ENCODE assay signal across 37 mouse cellular contexts in genomic region chr2:144032664-144033063, GRCm38 (mm10). TPM values are rescaled to one million over a fixed set of nuclear protein-coding genes. Genes with fewer than 3 reads are reported as not detected.
"Had no signal": no experiment of that assay in that cellular context is flagged by ENCODE, and none has a peak within 500 bp of the region (broad histone marks: within the 10 kb centered on the region; RNA-seq: fewer than 3 reads in every experiment).

Banf2 (plus strand) TSS chr2:144033059.

- H3K9ac ChIP-seq: embryonic facial prominence, embryonic 12.5 days; embryonic facial prominence, embryonic 13.5 days; forebrain, embryonic 12.5 days; forebrain, embryonic 13.5 days; forebrain, embryonic 15.5 days; forebrain, postnatal 0 days had no signal

- DNase-seq: cerebellum, adult 18-20 months; cerebellum, adult 8-10 months; cerebellum, adult 9-10 months; cerebellum, adult 9-11 months; cerebellum, postnatal 10 days; cerebellum, postnatal 14 days; cerebellum, postnatal 25 days; cerebellum, postnatal 36 days; embryo, embryonic 11 days; forebrain, postnatal 0 days; gastrocnemius, adult 2 months; gastrocnemius, postnatal 10 days; gastrocnemius, postnatal 14 days; gastrocnemius, postnatal 25 days; gastrocnemius, postnatal 36 days; heart, adult 18-20 months; heart, adult 2 months had no signal

- H3K27me3 ChIP-seq: embryonic facial prominence, embryonic 12.5 days; embryonic facial prominence, embryonic 13.5 days; forebrain, embryonic 12.5 days; forebrain, embryonic 13.5 days; forebrain, embryonic 15.5 days had no signal

- H3K4me1 ChIP-seq: embryonic facial prominence, embryonic 12.5 days; embryonic facial prominence, embryonic 13.5 days; forebrain, embryonic 10.5 days; forebrain, embryonic 12.5 days; forebrain, embryonic 13.5 days; forebrain, embryonic 15.5 days had no signal

- H3K36me3 ChIP-seq: embryonic facial prominence, embryonic 12.5 days; embryonic facial prominence, embryonic 13.5 days; forebrain, embryonic 10.5 days; forebrain, embryonic 12.5 days; forebrain, embryonic 15.5 days had no signal

- ATAC-seq: forebrain, embryonic 13.5 days; forebrain, embryonic 14.5 days; forebrain, embryonic 15.5 days; forebrain, embryonic 16.5 days; forebrain, postnatal 0 days had no signal

- H3K9me3 ChIP-seq: embryonic facial prominence, embryonic 12.5 days; embryonic facial prominence, embryonic 13.5 days; forebrain, embryonic 10.5 days; forebrain, embryonic 12.5 days; forebrain, embryonic 13.5 days; forebrain, embryonic 15.5 days had no signal

- H3K4me2 ChIP-seq: embryonic facial prominence, embryonic 12.5 days; embryonic facial prominence, embryonic 13.5 days; forebrain, embryonic 12.5 days; forebrain, embryonic 13.5 days; forebrain, embryonic 15.5 days had no signal

- H3K27ac ChIP-seq: embryonic facial prominence, embryonic 12.5 days; embryonic facial prominence, embryonic 13.5 days; forebrain, embryonic 10.5 days; forebrain, embryonic 12.5 days; forebrain, embryonic 13.5 days; forebrain, embryonic 15.5 days; gastrocnemius, adult 2 months; heart, adult 2 months had no signal

- H3K4me3 ChIP-seq: embryonic facial prominence, embryonic 12.5 days; embryonic facial prominence, embryonic 13.5 days; erythroblast, embryonic 14.5 days; forebrain, embryonic 10.5 days; forebrain, embryonic 12.5 days; forebrain, embryonic 13.5 days; forebrain, embryonic 15.5 days; gastrocnemius, adult 2 months; heart, adult 2 months had no signal

RNA-seq across cellular contexts. Expression of gene Banf2, which starts in this region (rescaled TPM):
- total RNA-seq: common myeloid progenitor, adult 5-6 weeks; forebrain, postnatal 0 days; gastrocnemius, adult 18-20 months; gastrocnemius, adult 2 months; gastrocnemius, adult 8-10 months; gastrocnemius, postnatal 10 days; gastrocnemius, postnatal 14 days; gastrocnemius, postnatal 25 days; gastrocnemius, postnatal 36 days; gastrocnemius, postnatal 4 days; granulocyte monocyte progenitor cell, adult 5-6 weeks; heart, adult 18-20 months; heart, adult 2 months; heart, adult 8-10 months had no signal
- polyA plus RNA-seq: cortical plate, adult 2 months; embryonic facial prominence, embryonic 11.5 days; embryonic facial prominence, embryonic 12.5 days; embryonic facial prominence, embryonic 13.5 days; embryonic facial prominence, embryonic 14.5 days; erythroblast, embryonic 14.5 days; forebrain, embryonic 10.5 days; forebrain, embryonic 11.5 days; forebrain, embryonic 12.5 days; forebrain, embryonic 13.5 days; forebrain, embryonic 14.5 days; forebrain, embryonic 15.5 days; forebrain, embryonic 16.5 days; forebrain, postnatal 0 days; frontal cortex, adult 2 months; heart, adult 2 months had no signal
